Mouse (Mus musculus) megakaryocyte, embryonic 14.5 days (primary cell): ENCODE data around the gene Pth.

ENCODE experiments used
- FLI1 ChIP-seq: IDR thresholded peaks from 2 replicates; pipeline ENCODE4 v1.6.1; 2012; ENCODE audit warnings: low read length, inconsistent platforms, mixed read lengths
- GATA1 ChIP-seq: IDR thresholded peaks from 3 replicates; pipeline ENCODE4 v1.6.1; 2012; ENCODE audit warnings: mixed read lengths, low read length, inconsistent platforms, borderline replicate concordance

- TF ChIP-seq GATA1 (no peak), FLI1 (no peak)
These were observed 45.9 kb upstream of the Pth start for GRCm38 (mm10) chr7:113434286-113434685.
